Mouse (Mus musculus): Measurements from ENCODE around the gene Zmiz1. TPM values are rescaled to one million over a fixed set of nuclear protein-coding genes. Genes with fewer than 3 reads are reported as not detected.

Zmiz1 gene
- polyA plus RNA-seq, 1 experiment, result 27.3 TPM

DNA sequence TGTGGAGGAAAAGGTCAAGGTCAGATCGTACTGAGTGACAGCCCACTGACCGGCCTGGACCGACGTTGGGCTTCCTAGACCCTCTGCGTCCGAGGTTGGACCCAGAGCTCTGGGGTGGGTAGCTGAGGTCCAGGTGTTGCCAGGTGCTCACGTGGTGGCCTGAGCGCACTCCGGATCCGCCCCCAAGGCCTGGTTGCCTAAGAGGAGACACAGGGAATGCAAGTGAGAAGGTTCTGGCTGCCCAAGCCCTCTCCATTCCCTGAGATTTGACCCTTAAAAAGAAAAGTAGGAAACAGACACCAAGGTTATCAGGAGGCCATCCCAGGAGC is 235.5 kb downstream of the Zmiz1 start:
- Histone ChIP-seq H3K79me2 (ENCODE audit: control insufficient read depth, insufficient read depth) (peaks cover 29% of the 10 kb centered on the region), H3K36me3 (ENCODE audit: control insufficient read depth, insufficient read depth) (peaks cover 31% of the 10 kb centered on the region), H3ac (ENCODE audit: control insufficient read depth, insufficient read length, low read depth) (peak overlapping the region; percentile 77), H3K79me3 (ENCODE audit: low read depth) (peaks cover 16% of the 10 kb centered on the region), H3K27me3 (ENCODE audit: control insufficient read depth, insufficient read depth, insufficient read length) (no peaks in the 10 kb centered on the region), H3K4me3 (ENCODE audit: insufficient read depth, poor library complexity, severe bottlenecking) (peak overlapping the region; percentile 90)
- TF ChIP-seq FOSL1 (IDR thresholded peaks at IDR 0.05; ENCODE audit: insufficient read depth, low read length, poor library complexity, severe bottlenecking), result no peak
- TF ChIP-seq MYOD1 (IDR thresholded peaks at IDR 0.05; ENCODE audit: control insufficient read depth, insufficient read length, low read depth), result no peak
- TF ChIP-seq MYOG (IDR thresholded peaks at IDR 0.05; ENCODE audit: control insufficient read depth, extremely low read depth, insufficient read length), result no peak
- peak; percentile 22 for TF ChIP-seq USF1 (IDR thresholded peaks at IDR 0.05; ENCODE audit: low read depth)
- TF ChIP-seq CTCF (IDR thresholded peaks at IDR 0.05; ENCODE audit: control insufficient read depth, insufficient read depth, insufficient read length), result no peak
- no peak for TF ChIP-seq MAX (IDR thresholded peaks at IDR 0.05)

DNA sequence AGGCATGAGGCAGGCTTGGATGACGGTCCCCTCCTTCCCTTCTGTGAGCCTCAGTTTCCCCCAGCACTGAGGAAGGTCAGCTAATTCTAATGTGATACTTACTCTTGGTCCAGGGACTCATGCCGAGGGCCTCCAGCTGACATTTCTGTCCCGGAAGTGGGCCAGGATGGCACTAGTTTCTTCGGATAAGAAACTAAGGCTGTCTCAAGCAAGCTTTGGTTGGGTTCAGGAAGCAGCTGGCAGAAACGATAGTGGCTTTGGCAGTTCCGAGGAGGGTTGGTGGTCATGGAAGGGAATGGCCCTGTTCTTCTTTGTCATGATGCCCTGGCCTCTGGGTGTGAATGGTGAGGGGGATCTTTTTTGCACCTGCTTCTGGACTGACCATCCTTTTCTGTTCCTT is 236.1 kb downstream of the Zmiz1 start:
- Histone ChIP-seq H3K27me3 (ENCODE audit: control insufficient read depth, insufficient read depth, insufficient read length) (no peaks in the 10 kb centered on the region), H3K79me2 (ENCODE audit: control insufficient read depth, insufficient read depth) (peaks cover 29% of the 10 kb centered on the region), H3K79me3 (ENCODE audit: low read depth) (peaks cover 16% of the 10 kb centered on the region), H3K36me3 (ENCODE audit: control insufficient read depth, insufficient read depth) (peaks cover 33% of the 10 kb centered on the region), H3K4me3 (ENCODE audit: insufficient read depth, poor library complexity, severe bottlenecking) (peak overlapping the region; percentile 90), H3ac (ENCODE audit: control insufficient read depth, insufficient read length, low read depth) (peak overlapping the region; percentile 77)
- TF ChIP-seq CTCF (IDR thresholded peaks at IDR 0.05; ENCODE audit: control insufficient read depth, insufficient read depth, insufficient read length) (no peak), MYOG (IDR thresholded peaks at IDR 0.05; ENCODE audit: control insufficient read depth, extremely low read depth, insufficient read length) (no peak), FOSL1 (IDR thresholded peaks at IDR 0.05; ENCODE audit: insufficient read depth, low read length, poor library complexity, severe bottlenecking) (no peak), CEBPB (IDR thresholded peaks at IDR 0.05; ENCODE audit: low read depth) (no peak), MYOD1 (IDR thresholded peaks at IDR 0.05; ENCODE audit: control insufficient read depth, insufficient read length, low read depth) (no peak), USF1 (IDR thresholded peaks at IDR 0.05; ENCODE audit: low read depth) (no peak), MAX (IDR thresholded peaks at IDR 0.05) (no peak)

DNA sequence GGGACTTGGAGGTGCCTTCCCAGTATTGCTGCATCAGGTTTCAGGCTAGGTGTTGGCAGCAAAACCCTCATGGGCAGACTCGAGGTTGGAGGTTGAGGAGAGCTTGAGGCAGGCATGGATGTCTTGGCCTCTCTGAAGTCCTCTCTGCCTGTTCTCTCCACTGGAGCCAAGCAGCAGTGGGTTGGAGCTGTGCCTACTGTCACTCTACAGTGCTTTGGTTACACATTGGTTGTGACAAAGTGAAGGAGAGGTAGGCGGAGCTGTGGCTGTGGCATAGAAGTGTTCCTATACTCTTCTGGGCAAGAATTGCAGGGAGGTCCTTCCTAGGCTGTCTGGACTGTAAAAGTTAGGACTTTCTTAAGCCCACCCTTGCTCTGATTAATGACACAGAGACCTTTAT is 237.4 kb downstream of the Zmiz1 start:
- H3K36me3 ChIP-seq (ENCODE audit: control insufficient read depth, insufficient read depth), result peaks cover 33% of the 10 kb centered on the region
- TF ChIP-seq FOSL1 (IDR thresholded peaks at IDR 0.05; ENCODE audit: insufficient read depth, low read length, poor library complexity, severe bottlenecking) (no peak), CEBPB (IDR thresholded peaks at IDR 0.05; ENCODE audit: low read depth) (no peak), CTCF (IDR thresholded peaks at IDR 0.05; ENCODE audit: control insufficient read depth, insufficient read depth, insufficient read length) (no peak), USF1 (IDR thresholded peaks at IDR 0.05; ENCODE audit: low read depth) (no peak), MYOG (IDR thresholded peaks at IDR 0.05; ENCODE audit: control insufficient read depth, extremely low read depth, insufficient read length) (no peak), MYOD1 (IDR thresholded peaks at IDR 0.05; ENCODE audit: control insufficient read depth, insufficient read length, low read depth) (no peak), MAX (IDR thresholded peaks at IDR 0.05) (no peak)
- no peak overlapping the region for H3K4me3 ChIP-seq (ENCODE audit: insufficient read depth, poor library complexity, severe bottlenecking)

DNA sequence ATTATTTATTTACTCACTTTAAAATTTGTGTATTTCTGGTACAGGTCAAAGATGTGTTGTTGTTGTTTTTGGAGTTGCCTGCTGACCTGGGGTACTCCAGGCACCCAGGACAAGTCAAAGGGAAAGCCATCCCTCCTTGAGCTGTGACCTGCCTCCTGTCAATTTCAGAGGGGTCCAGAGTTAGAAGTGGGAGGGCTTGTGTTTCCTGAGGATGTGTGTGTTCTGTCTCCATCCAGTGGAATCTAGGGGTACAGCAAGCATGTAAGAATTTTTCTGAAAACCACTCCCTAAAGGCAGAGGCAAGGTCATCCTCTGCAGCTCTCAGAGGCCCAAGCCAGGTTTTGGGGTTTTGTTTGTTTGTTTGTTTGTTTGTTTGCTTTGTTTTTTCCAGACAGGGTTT is 243.0 kb downstream of the Zmiz1 start:
- Histone ChIP-seq H3ac (ENCODE audit: control insufficient read depth, insufficient read length, low read depth) (no peak overlapping the region), H3K79me3 (ENCODE audit: low read depth) (no peaks in the 10 kb centered on the region), H3K27me3 (ENCODE audit: control insufficient read depth, insufficient read depth, insufficient read length) (no peaks in the 10 kb centered on the region), H3K4me3 (ENCODE audit: insufficient read depth, poor library complexity, severe bottlenecking) (no peak overlapping the region), H3K36me3 (ENCODE audit: control insufficient read depth, insufficient read depth) (peaks cover 18% of the 10 kb centered on the region), H3K79me2 (ENCODE audit: control insufficient read depth, insufficient read depth) (no peaks in the 10 kb centered on the region)
- TF ChIP-seq CEBPB (IDR thresholded peaks at IDR 0.05; ENCODE audit: low read depth), result no peak

More for the DNA sequence above, 237.4 kb downstream of the Zmiz1 start:
- peaks cover 29% of the 10 kb centered on the region for H3K79me2 ChIP-seq (ENCODE audit: control insufficient read depth, insufficient read depth)
- no peaks in the 10 kb centered on the region for H3K27me3 ChIP-seq (ENCODE audit: control insufficient read depth, insufficient read depth, insufficient read length)
- H3K79me3 ChIP-seq (ENCODE audit: low read depth), result peaks cover 16% of the 10 kb centered on the region
- H3ac ChIP-seq (ENCODE audit: control insufficient read depth, insufficient read length, low read depth), result no peak overlapping the region

DNA sequence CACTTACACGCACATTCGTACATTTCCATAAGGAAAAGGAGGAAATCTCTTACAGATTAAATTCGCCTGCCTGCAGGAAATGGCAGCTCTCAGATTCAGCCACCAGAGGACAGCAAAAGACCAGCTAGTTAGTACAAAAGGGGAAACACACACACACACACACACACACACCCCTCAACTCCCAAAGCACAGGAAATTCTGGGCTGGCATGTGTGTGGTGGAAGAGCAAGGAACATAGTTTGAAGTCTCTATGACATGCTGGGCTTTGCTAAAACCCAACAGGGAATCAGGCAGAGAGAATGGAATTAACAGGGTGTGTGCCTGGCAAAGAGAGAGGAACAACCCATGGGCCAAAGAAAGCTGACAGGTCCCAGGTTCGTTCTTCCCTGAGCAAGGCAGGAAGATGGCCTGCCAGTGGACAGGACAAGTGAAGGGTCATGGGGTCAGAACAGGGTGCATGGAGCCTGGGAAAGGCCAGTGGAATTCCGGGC is 248.8 kb downstream of the Zmiz1 start:
- Histone ChIP-seq H3K36me3 (ENCODE audit: control insufficient read depth, insufficient read depth) (no peaks in the 10 kb centered on the region), H3K79me3 (ENCODE audit: low read depth) (no peaks in the 10 kb centered on the region), H3ac (ENCODE audit: control insufficient read depth, insufficient read length, low read depth) (no peak overlapping the region), H3K4me3 (ENCODE audit: insufficient read depth, poor library complexity, severe bottlenecking) (no peak overlapping the region), H3K79me2 (ENCODE audit: control insufficient read depth, insufficient read depth) (no peaks in the 10 kb centered on the region), H3K27me3 (ENCODE audit: control insufficient read depth, insufficient read depth, insufficient read length) (no peaks in the 10 kb centered on the region)
- TF ChIP-seq FOSL1 (IDR thresholded peaks at IDR 0.05; ENCODE audit: insufficient read depth, low read length, poor library complexity, severe bottlenecking), result no peak
- peak; percentile 30 for TF ChIP-seq CTCF (IDR thresholded peaks at IDR 0.05; ENCODE audit: control insufficient read depth, insufficient read depth, insufficient read length)

DNA sequence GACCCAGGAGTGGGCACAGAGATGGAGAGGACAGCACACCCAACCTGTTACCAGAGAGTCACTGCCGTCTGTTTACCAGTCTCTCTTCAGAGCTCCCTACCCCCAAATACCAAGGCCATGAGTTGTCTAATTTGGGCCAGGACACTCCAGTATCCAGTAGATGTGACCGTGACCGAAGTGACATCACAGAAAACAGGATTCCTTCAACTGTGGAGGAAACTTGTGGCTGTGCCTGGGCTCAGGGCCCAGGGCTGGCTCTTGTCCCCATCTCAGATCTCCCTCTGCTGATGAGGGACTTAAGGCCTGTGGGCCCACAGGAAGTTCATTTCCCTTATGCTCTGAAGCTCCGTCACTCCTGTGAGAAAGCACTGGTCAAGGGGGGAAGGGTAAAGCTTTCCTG is 249.5 kb downstream of the Zmiz1 start:
- H3K79me3 ChIP-seq (ENCODE audit: low read depth), result no peaks in the 10 kb centered on the region
- TF ChIP-seq CTCF (IDR thresholded peaks at IDR 0.05; ENCODE audit: control insufficient read depth, insufficient read depth, insufficient read length), result no peak
- TF ChIP-seq MAX (IDR thresholded peaks at IDR 0.05), result peak; percentile 27
- peaks cover 4% of the 10 kb centered on the region for H3K36me3 ChIP-seq (ENCODE audit: control insufficient read depth, insufficient read depth)
- no peak overlapping the region for H3ac ChIP-seq (ENCODE audit: control insufficient read depth, insufficient read length, low read depth)
- H3K4me3 ChIP-seq (ENCODE audit: insufficient read depth, poor library complexity, severe bottlenecking), result no peak overlapping the region
- no peaks in the 10 kb centered on the region for H3K79me2 ChIP-seq (ENCODE audit: control insufficient read depth, insufficient read depth)
- no peaks in the 10 kb centered on the region for H3K27me3 ChIP-seq (ENCODE audit: control insufficient read depth, insufficient read depth, insufficient read length)

All from C2C12 (cell line).